Mouse (Mus musculus) stomach, embryonic 14.5 days (tissue): ENCODE data around the gene Rbm19. TPM values are rescaled to one million over a fixed set of nuclear protein-coding genes. Genes with fewer than 3 reads are reported as not detected.

Experiments
- ATAC-seq: fragments of 200-750 bp; cut with Nextera tagmentation; 2 replicates; pipeline ENCODE4 v1.8.0; 2017; ENCODE audit warnings: low read depth, moderate TSS enrichment; ENCODE audit not compliant: insufficient number of reproducible peaks, insufficient read depth, low FRiP score
- H3K27ac ChIP-seq: fragments of 300-500 bp; sonication (generic); 2 replicates; pipeline ENCODE4 v1.5.1; 2014; ENCODE audit warnings: mild to moderate bottlenecking, low read length, moderate library complexity, mixed read lengths
- H3K27me3 ChIP-seq: fragments of 300-500 bp; sonication (generic); 2 replicates; pipeline ENCODE4 v1.6.1; 2014; ENCODE audit warnings: low read length, control low read depth, mixed read lengths; ENCODE audit not compliant: control insufficient read depth, insufficient read depth
- H3K36me3 ChIP-seq: fragments of 300-500 bp; sonication (generic); 2 replicates; pipeline ENCODE4 v1.6.1; 2014; ENCODE audit warnings: mild to moderate bottlenecking, control low read depth, low read length, moderate library complexity, mixed read lengths; ENCODE audit not compliant: control insufficient read depth, insufficient read depth
- H3K4me1 ChIP-seq: fragments of 300-500 bp; sonication (generic); 2 replicates; pipeline ENCODE4 v1.6.1; 2014; ENCODE audit warnings: low read length, control low read depth, mixed read lengths; ENCODE audit not compliant: control insufficient read depth, insufficient read depth
- H3K4me2 ChIP-seq: fragments of 300-500 bp; sonication (generic); replicated peaks from 2 replicates; pipeline ENCODE4 v1.6.1; 2014; ENCODE audit warnings: low read depth, low read length, control low read depth
- H3K4me3 ChIP-seq: fragments of 300-500 bp; sonication (generic); 2 replicates; pipeline ENCODE4 v1.5.1; 2014; ENCODE audit warnings: low read depth, low read length, control low read depth
- H3K9ac ChIP-seq: fragments of 300-500 bp; sonication (generic); replicated peaks from 2 replicates; pipeline ENCODE4 v1.6.1; 2014; ENCODE audit warnings: low read depth, mild to moderate bottlenecking, control low read depth, low read length, moderate library complexity, mixed read lengths
- H3K9me3 ChIP-seq: fragments of 300-500 bp; sonication (generic); 2 replicates; pipeline ENCODE4 v1.6.1; 2016; ENCODE audit warnings: low read depth, low read length, control low read depth; ENCODE audit not compliant: control insufficient read depth
- WGBS: fragments of 180-500 bp; shearing (Covaris S2); extraction: QIAGEN DNeasy Blood & Tissue Kit; methylation state at CpG from one replicate; pipeline ENCODE4 v1.1.7; 2014; 5-methylcytosine and 5-hydroxymethylcytosine counted together
- polyA plus RNA-seq: library from polyadenylated mRNA; unstranded; fragments of >200 nt; fragmentation: Nextera tagmentation; extraction: Ambion mirVana; gene quantifications from 2 replicates; pipeline ENCODE4 v1.2.1, GENCODE M21; 2014

Rbm19 gene
- polyA plus RNA-seq, 1 experiment from 2014 or later, result 22.4 TPM

- 92% methylated on average over 9 of the region's 9 CpGs for WGBS
- Histone ChIP-seq H3K27ac (no peak overlapping the region), H3K4me2 (no peak overlapping the region), H3K36me3 (peaks cover 7% of the 10 kb centered on the region), H3K9ac (no peak overlapping the region), H3K4me3 (no peak overlapping the region), H3K4me1 (no peaks in the 10 kb centered on the region), H3K9me3 (no peaks in the 10 kb centered on the region), H3K27me3 (no peaks in the 10 kb centered on the region)
- ATAC-seq, result no peak
These were observed 32.0 kb downstream of the Rbm19 start for GRCm38 (mm10) chr5:120148246-120148645.

DNA sequence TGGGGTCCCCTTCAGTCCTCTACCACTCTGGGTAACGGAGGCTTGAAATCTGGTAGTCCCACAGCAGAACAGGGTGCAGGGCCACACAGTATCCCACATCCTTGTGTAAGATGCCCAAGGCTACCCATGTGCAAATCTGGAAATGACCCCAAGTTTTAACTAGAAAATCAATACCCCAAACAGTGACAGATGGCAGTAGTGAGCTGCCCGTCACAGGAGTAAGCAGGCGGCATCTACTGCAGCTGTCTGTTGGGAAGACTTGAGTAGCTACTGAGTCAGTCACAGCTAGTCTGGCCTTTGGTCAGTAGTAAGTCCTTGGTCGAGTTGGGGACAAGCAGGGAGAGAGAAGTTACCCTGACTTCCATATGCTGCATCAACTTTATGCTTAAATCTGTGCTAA is 34.9 kb downstream of the Rbm19 start:
- H3K9ac ChIP-seq, result no peak overlapping the region
- H3K4me1 ChIP-seq, result no peaks in the 10 kb centered on the region
- WGBS, result 79% methylated on average over 4 of the region's 4 CpGs
- H3K36me3 ChIP-seq, result no peaks in the 10 kb centered on the region; the same call in 1 of the 2 replicates
- ATAC-seq, result no peak
- no peaks in the 10 kb centered on the region for H3K27me3 ChIP-seq
- H3K9me3 ChIP-seq, result no peaks in the 10 kb centered on the region
- no peak overlapping the region for H3K4me2 ChIP-seq
- no peak overlapping the region for H3K27ac ChIP-seq
- no peak overlapping the region for H3K4me3 ChIP-seq

GRCm38 (mm10) chr5:120153140-120153539 is 36.9 kb downstream of the Rbm19 start:
- Histone ChIP-seq H3K4me1 (no peaks in the 10 kb centered on the region), H3K27me3 (no peaks in the 10 kb centered on the region)
- 85% methylated on average over 3 of the region's 3 CpGs for WGBS

GRCm38 (mm10) chr5:120155672-120156071 is 39.4 kb downstream of the Rbm19 start:
- no peaks in the 10 kb centered on the region for H3K9me3 ChIP-seq
- H3K27me3 ChIP-seq, result no peaks in the 10 kb centered on the region
- H3K4me3 ChIP-seq, result no peak overlapping the region
- ATAC-seq, result no peak
- no peak overlapping the region for H3K27ac ChIP-seq
- WGBS, result 59% methylated on average over 10 of the region's 10 CpGs
- no peak overlapping the region for H3K9ac ChIP-seq
- H3K4me1 ChIP-seq, result no peaks in the 10 kb centered on the region
- H3K4me2 ChIP-seq, result no peak overlapping the region
- no peaks in the 10 kb centered on the region; the same call in 1 of the 2 replicates for H3K36me3 ChIP-seq

More at GRCm38 (mm10) chr5:120153140-120153539, 36.9 kb downstream of the Rbm19 start:
- Histone ChIP-seq H3K4me3 (no peak overlapping the region), H3K27ac (no peak overlapping the region), H3K9ac (no peak overlapping the region), H3K9me3 (no peaks in the 10 kb centered on the region), H3K36me3 (no peaks in the 10 kb centered on the region; the same call in 1 of the 2 replicates), H3K4me2 (no peak overlapping the region)
- ATAC-seq, result no peak

DNA sequence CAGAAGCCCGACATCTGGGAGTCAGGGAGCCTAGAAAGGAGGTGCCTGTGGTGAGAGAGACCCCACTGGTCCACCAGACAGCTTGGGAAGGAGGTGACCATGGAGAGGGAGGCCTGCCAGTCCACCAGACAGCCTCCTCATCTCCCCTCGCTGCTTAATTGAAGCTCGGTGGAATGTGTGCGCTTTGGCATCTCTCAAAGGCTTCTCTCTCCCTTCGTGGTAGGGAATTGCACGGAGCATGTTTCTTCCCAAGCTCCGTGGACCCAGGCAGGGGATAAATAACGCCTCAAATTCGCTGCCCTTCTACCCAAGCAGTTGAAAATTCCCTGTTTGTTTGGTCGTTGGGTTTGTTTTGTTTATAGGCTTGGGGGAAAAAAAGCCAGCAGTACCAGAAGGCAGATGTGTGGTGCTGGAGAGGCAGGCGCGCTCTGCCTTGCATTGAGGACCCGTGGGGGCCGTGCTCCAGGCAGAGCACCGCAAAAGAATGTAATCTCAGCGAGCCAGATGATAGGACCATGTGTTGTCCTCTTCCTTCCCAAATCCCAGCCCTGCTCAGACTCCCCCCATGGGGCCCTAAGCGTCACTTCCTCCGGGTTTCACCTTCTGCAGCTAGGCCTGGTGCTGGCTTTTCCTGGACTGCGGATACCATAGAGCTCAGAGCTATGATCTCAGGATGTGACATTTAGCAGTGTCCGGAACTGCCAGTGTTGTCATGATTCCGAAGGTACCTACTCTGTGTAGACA is 40.1 kb downstream of the Rbm19 start:
- no peak overlapping the region for H3K27ac ChIP-seq
- ATAC-seq, result no peak

GRCm38 (mm10) chr5:120157115-120157514 is 40.9 kb downstream of the Rbm19 start:
- Histone ChIP-seq H3K27ac (no peak overlapping the region), H3K27me3 (no peaks in the 10 kb centered on the region), H3K36me3 (no peaks in the 10 kb centered on the region), H3K4me2 (no peak overlapping the region), H3K9me3 (no peaks in the 10 kb centered on the region), H3K4me3 (no peak overlapping the region), H3K9ac (no peak overlapping the region), H3K4me1 (no peaks in the 10 kb centered on the region)
- WGBS, result 79% methylated on average over 3 of the region's 3 CpGs
- ATAC-seq, result no peak

More for the DNA sequence above, 40.1 kb downstream of the Rbm19 start:
- H3K36me3 ChIP-seq, result no peaks in the 10 kb centered on the region
- H3K4me3 ChIP-seq, result no peak overlapping the region
- WGBS, result 73% methylated on average over 21 of the region's 21 CpGs
- H3K9me3 ChIP-seq, result no peaks in the 10 kb centered on the region
- H3K4me1 ChIP-seq, result no peaks in the 10 kb centered on the region
- no peak overlapping the region for H3K4me2 ChIP-seq
- H3K27me3 ChIP-seq, result no peaks in the 10 kb centered on the region
- no peak overlapping the region for H3K9ac ChIP-seq

GRCm38 (mm10) chr5:120158476-120158875 is 42.2 kb downstream of the Rbm19 start:
- no peak overlapping the region for H3K4me3 ChIP-seq
- no peak for ATAC-seq
- 69% methylated on average over 2 of the region's 2 CpGs for WGBS
- H3K4me1 ChIP-seq, result no peaks in the 10 kb centered on the region
- H3K27me3 ChIP-seq, result no peaks in the 10 kb centered on the region
- no peak overlapping the region for H3K27ac ChIP-seq
- H3K4me2 ChIP-seq, result no peak overlapping the region
- H3K9me3 ChIP-seq, result no peaks in the 10 kb centered on the region
- H3K9ac ChIP-seq, result no peak overlapping the region
- H3K36me3 ChIP-seq, result no peaks in the 10 kb centered on the region

DNA sequence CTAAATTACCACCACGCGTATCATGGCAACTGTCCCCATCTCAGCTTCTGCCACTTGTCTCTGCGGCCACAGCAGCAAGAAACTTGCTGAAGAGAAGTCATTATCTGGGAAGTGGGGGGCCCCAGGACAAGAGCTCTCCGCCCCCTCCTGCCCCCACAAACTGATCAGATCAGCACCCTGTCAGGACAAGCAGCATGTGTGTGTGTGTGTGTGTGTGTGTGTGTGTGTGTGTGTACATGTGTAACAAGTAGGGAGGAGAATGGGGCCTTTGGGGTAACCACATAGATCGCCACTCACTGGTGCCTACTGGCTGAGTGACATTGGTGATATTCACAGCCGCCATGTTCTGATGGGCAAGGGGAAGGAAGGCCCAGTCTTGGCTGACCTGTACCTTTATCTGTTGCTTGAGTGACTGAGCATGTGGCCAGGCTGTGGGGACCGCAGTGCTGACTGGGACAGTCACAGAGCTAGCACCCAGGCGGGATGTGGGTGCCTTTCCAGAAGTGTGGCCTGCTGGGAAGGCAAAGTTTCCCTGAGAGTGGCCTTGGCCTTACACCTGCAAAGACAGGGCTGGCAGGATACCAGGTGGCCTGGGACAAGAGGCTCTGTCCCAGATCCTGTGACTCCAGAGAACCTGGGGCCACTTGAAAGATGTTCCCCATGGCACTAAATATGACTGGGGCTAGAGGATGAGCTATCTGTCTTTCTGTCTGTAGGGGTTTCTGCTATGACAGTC is 44.8 kb downstream of the Rbm19 start:
- H3K9me3 ChIP-seq, result no peaks in the 10 kb centered on the region
- 93% methylated on average over 8 of the region's 8 CpGs for WGBS
- no peak overlapping the region for H3K4me2 ChIP-seq
- H3K4me1 ChIP-seq, result no peaks in the 10 kb centered on the region
- ATAC-seq, result no peak
- no peak overlapping the region for H3K9ac ChIP-seq
- H3K4me3 ChIP-seq, result no peak overlapping the region
- no peaks in the 10 kb centered on the region for H3K36me3 ChIP-seq
- no peak overlapping the region for H3K27ac ChIP-seq
- H3K27me3 ChIP-seq, result no peaks in the 10 kb centered on the region
